Mouse (Mus musculus) CH12.LX (cell line): ENCODE measurements around the gene Zfp691. TPM values are rescaled to one million over a fixed set of nuclear protein-coding genes. Genes with fewer than 3 reads are reported as not detected.

Source experiments
- DNase-seq: peaks from one replicate; pipeline ENCODE4 v3.0.0-alpha.2; 2013; ENCODE audit errors: extremely low read depth
- H3K27ac ChIP-seq: 2 replicates; pipeline ENCODE4 v1.5.1; 2012; ENCODE audit warnings: low read depth, mild to moderate bottlenecking, control low read depth, moderate library complexity; ENCODE audit not compliant: insufficient read depth
- H3K27me3 ChIP-seq: replicated peaks from 2 replicates; pipeline ENCODE3; 2012; ENCODE audit warnings: inconsistent platforms
- H3K36me3 ChIP-seq, 2 experiments: replicated peaks in 1 of 2; 2 replicates each; pipeline versions ENCODE3 to v1.6.1; 2012; ENCODE audit warnings: inconsistent platforms in 1 of 2, low read length in 1 of 2, mild to moderate bottlenecking in 1 of 2, mixed read lengths in 1 of 2, moderate library complexity in 1 of 2; ENCODE audit not compliant: control insufficient read depth in 1 of 2, insufficient read depth in 1 of 2
- H3K4me1 ChIP-seq, 2 experiments: 2 replicates each; pipeline ENCODE4 v1.6.1; 2012; ENCODE audit warnings: inconsistent platforms in 1 of 2, moderate library complexity in 1 of 2; ENCODE audit not compliant: insufficient read depth in 2 of 2, control insufficient read depth in 1 of 2
- H3K4me2 ChIP-seq: 2 replicates; pipeline ENCODE4 v1.6.1; 2012; ENCODE audit warnings: low read depth, mild to moderate bottlenecking, control low read depth; ENCODE audit not compliant: poor library complexity, insufficient read depth, severe bottlenecking
- H3K4me3 ChIP-seq, 3 experiments: fragments of 150-350 bp in 1 of 3; sonication (generic) in 1 of 3; replicated peaks in 1 of 3; 2 replicates each; pipeline versions ENCODE3 to v1.5.1; 2011 to 2012; ENCODE audit warnings: low read depth in 2 of 3, low read length in 2 of 3, mild to moderate bottlenecking in 2 of 3, moderate library complexity in 2 of 3, control low read depth in 1 of 3, improper control_type of control experiment in 1 of 3, inconsistent platforms in 1 of 3, mixed read lengths in 1 of 3; ENCODE audit not compliant: poor library complexity in 1 of 3
- H3K79me2 ChIP-seq: replicated peaks from 2 replicates; pipeline ENCODE4 v1.6.1; 2012; ENCODE audit warnings: mild to moderate bottlenecking, moderate library complexity; ENCODE audit not compliant: control insufficient read depth, poor library complexity, insufficient read depth, severe bottlenecking; ENCODE audit errors: extremely low read depth
- H3K9ac ChIP-seq: 2 replicates; pipeline ENCODE4 v1.6.1; 2012; ENCODE audit warnings: low read depth, mild to moderate bottlenecking, control low read depth, moderate library complexity; ENCODE audit not compliant: insufficient read depth
- H3K9me3 ChIP-seq: replicated peaks from 2 replicates; pipeline ENCODE3; 2012; ENCODE audit warnings: low read length, inconsistent platforms, mixed read lengths
- BHLHE40 ChIP-seq: IDR thresholded peaks from 2 replicates; pipeline ENCODE4 v1.6.1; 2011; ENCODE audit warnings: mild to moderate bottlenecking, low read depth, low read length, improper control_type of control experiment
- CHD1 ChIP-seq: IDR thresholded peaks from 2 replicates; pipeline ENCODE4 v1.6.1; 2012; ENCODE audit warnings: low read depth, low read length, improper control_type of control experiment, inconsistent platforms
- CHD2 ChIP-seq: IDR thresholded peaks from 2 replicates; pipeline ENCODE4 v1.6.1; 2011; ENCODE audit warnings: low read length, improper control_type of control experiment
- CTCF ChIP-seq, 2 experiments: IDR thresholded peaks in 1 of 2; conservative IDR thresholded peaks in 1 of 2; 2 replicates each; pipeline ENCODE4 v1.5.1; 2011 to 2012; ENCODE audit warnings: low read depth in 2 of 2, low read length in 2 of 2, improper control_type of control experiment in 1 of 2, inconsistent platforms in 1 of 2, mild to moderate bottlenecking in 1 of 2, moderate library complexity in 1 of 2
- E2F4 ChIP-seq: IDR thresholded peaks from 2 replicates; pipeline ENCODE4 v1.6.1; 2011; ENCODE audit warnings: low read depth, low read length, improper control_type of control experiment; ENCODE audit not compliant: insufficient replicate concordance
- ELF1 ChIP-seq: IDR thresholded peaks from 2 replicates; pipeline ENCODE4 v1.6.1; 2014; ENCODE audit warnings: low read depth, mild to moderate bottlenecking, inconsistent platforms, low read length, improper control_type of control experiment
- EP300 ChIP-seq: IDR thresholded peaks from 2 replicates; pipeline ENCODE4 v1.6.1; 2011; ENCODE audit warnings: low read length, improper control_type of control experiment
- ETS1 ChIP-seq: conservative IDR thresholded peaks from 2 replicates; pipeline ENCODE4 v1.6.1; 2012; ENCODE audit warnings: low read depth, mild to moderate bottlenecking, inconsistent platforms, low read length, improper control_type of control experiment, moderate library complexity
- GABPA ChIP-seq: IDR thresholded peaks from 2 replicates; pipeline ENCODE4 v1.6.1; 2012; ENCODE audit warnings: low read depth, low read length, improper control_type of control experiment, inconsistent platforms; ENCODE audit not compliant: insufficient replicate concordance
- HCFC1 ChIP-seq: IDR thresholded peaks from 2 replicates; pipeline ENCODE4 v1.6.1; 2012; ENCODE audit warnings: low read depth, mild to moderate bottlenecking, inconsistent platforms, low read length, improper control_type of control experiment
- IRF4 ChIP-seq: IDR thresholded peaks from 2 replicates; pipeline ENCODE4 v1.6.1; 2014; ENCODE audit warnings: low read depth, mild to moderate bottlenecking, inconsistent platforms, low read length, improper control_type of control experiment
- JUN ChIP-seq: IDR thresholded peaks from 2 replicates; pipeline ENCODE4 v1.6.1; 2011; ENCODE audit warnings: low read depth, mild to moderate bottlenecking, low read length, improper control_type of control experiment, moderate library complexity; ENCODE audit not compliant: insufficient read depth
- JUND ChIP-seq: conservative IDR thresholded peaks from 2 replicates; pipeline ENCODE4 v1.6.1; 2011; ENCODE audit warnings: low read depth, low read length, improper control_type of control experiment
- KAT2A ChIP-seq: IDR thresholded peaks from 2 replicates; pipeline ENCODE4 v1.6.1; 2012; ENCODE audit warnings: low read length, improper control_type of control experiment, inconsistent platforms; ENCODE audit not compliant: insufficient replicate concordance
- MAFK ChIP-seq: IDR thresholded peaks from 2 replicates; pipeline ENCODE4 v1.6.1; 2011; ENCODE audit warnings: low read length, improper control_type of control experiment; ENCODE audit not compliant: insufficient replicate concordance
- MAX ChIP-seq: IDR thresholded peaks from 2 replicates; pipeline ENCODE4 v1.6.1; 2011; ENCODE audit warnings: low read length, improper control_type of control experiment
- MAZ ChIP-seq: IDR thresholded peaks from 2 replicates; pipeline ENCODE4 v1.6.1; 2012; ENCODE audit warnings: low read depth, mild to moderate bottlenecking, inconsistent platforms, low read length, improper control_type of control experiment, moderate library complexity
- MEF2A ChIP-seq: IDR thresholded peaks from 2 replicates; pipeline ENCODE4 v1.6.1; 2014; ENCODE audit warnings: low read depth, mild to moderate bottlenecking, inconsistent platforms, low read length, improper control_type of control experiment, borderline replicate concordance
- MXI1 ChIP-seq: IDR thresholded peaks from 2 replicates; pipeline ENCODE4 v1.6.1; 2011; ENCODE audit warnings: mild to moderate bottlenecking, low read depth, low read length, improper control_type of control experiment
- MYC ChIP-seq: IDR thresholded peaks from 2 replicates; pipeline ENCODE4 v1.6.1; 2011; ENCODE audit warnings: low read depth, mild to moderate bottlenecking, improper control_type of control experiment, low read length
- NELFE ChIP-seq: IDR thresholded peaks from 2 replicates; pipeline ENCODE4 v1.6.1; 2011; ENCODE audit warnings: low read depth, low read length, improper control_type of control experiment
- NRF1 ChIP-seq: IDR thresholded peaks from 2 replicates; pipeline ENCODE4 v1.6.1; 2014; ENCODE audit warnings: low read depth, mild to moderate bottlenecking, inconsistent platforms, low read length, improper control_type of control experiment, moderate library complexity
- PAX5 ChIP-seq: IDR thresholded peaks from 2 replicates; pipeline ENCODE4 v1.6.1; 2012; ENCODE audit warnings: low read length, inconsistent platforms, mixed read lengths
- POLR2A ChIP-seq: IDR thresholded peaks from 2 replicates; pipeline ENCODE4 v1.6.1; 2011; ENCODE audit warnings: low read depth, mild to moderate bottlenecking, improper control_type of control experiment, low read length
- POLR2AphosphoS2 ChIP-seq: IDR thresholded peaks from 2 replicates; pipeline ENCODE4 v1.6.1; 2011; ENCODE audit warnings: low read depth, low read length, improper control_type of control experiment
- RAD21 ChIP-seq: IDR thresholded peaks from 2 replicates; pipeline ENCODE4 v1.6.1; 2011; ENCODE audit warnings: low read depth, mild to moderate bottlenecking, low read length, improper control_type of control experiment, moderate library complexity
- RCOR1 ChIP-seq: conservative IDR thresholded peaks from 2 replicates; pipeline ENCODE4 v1.6.1; 2012; ENCODE audit warnings: low read depth, mild to moderate bottlenecking, inconsistent platforms, low read length, improper control_type of control experiment
- SIN3A ChIP-seq: IDR thresholded peaks from 2 replicates; pipeline ENCODE4 v1.6.1; 2012; ENCODE audit warnings: low read length, improper control_type of control experiment, inconsistent platforms
- SMC3 ChIP-seq: IDR thresholded peaks from 2 replicates; pipeline ENCODE4 v1.6.1; 2011; ENCODE audit warnings: low read depth, low read length, improper control_type of control experiment
- TBP ChIP-seq: conservative IDR thresholded peaks from 2 replicates; pipeline ENCODE4 v1.6.1; 2011; ENCODE audit warnings: low read depth, low read length, improper control_type of control experiment
- TCF12 ChIP-seq: IDR thresholded peaks from 2 replicates; pipeline ENCODE4 v1.6.1; 2014; ENCODE audit warnings: low read depth, mild to moderate bottlenecking, inconsistent platforms, low read length, improper control_type of control experiment
- UBTF ChIP-seq: IDR thresholded peaks from 2 replicates; pipeline ENCODE4 v1.6.1; 2012; ENCODE audit warnings: low read depth, mild to moderate bottlenecking, inconsistent platforms, low read length, improper control_type of control experiment, moderate library complexity
- USF1 ChIP-seq: IDR thresholded peaks from 2 replicates; pipeline ENCODE4 v1.6.1; 2014; ENCODE audit warnings: low read depth, mild to moderate bottlenecking, inconsistent platforms, low read length, improper control_type of control experiment
- USF2 ChIP-seq: conservative IDR thresholded peaks from 2 replicates; pipeline ENCODE4 v1.6.1; 2011; ENCODE audit warnings: low read depth, low read length, improper control_type of control experiment
- ZC3H11A ChIP-seq: IDR thresholded peaks from 2 replicates; pipeline ENCODE4 v1.6.1; 2012; ENCODE audit warnings: low read depth, mild to moderate bottlenecking, inconsistent platforms, low read length, improper control_type of control experiment
- ZKSCAN1 ChIP-seq: IDR thresholded peaks from 2 replicates; pipeline ENCODE4 v1.6.1; 2012; ENCODE audit warnings: low read depth, inconsistent platforms, low read length, improper control_type of control experiment, borderline replicate concordance
- ZMIZ1 ChIP-seq: IDR thresholded peaks from 2 replicates; pipeline ENCODE4 v1.6.1; 2012; ENCODE audit warnings: low read depth, mild to moderate bottlenecking, inconsistent platforms, low read length, improper control_type of control experiment
- ZNF384 ChIP-seq: IDR thresholded peaks from 2 replicates; pipeline ENCODE4 v1.6.1; 2012; ENCODE audit warnings: low read depth, low read length, improper control_type of control experiment, inconsistent platforms
- dilution Hi-C: fragments of 300-500 bp; cut with MboI; formaldehyde crosslinking; loops from 2 replicates; pipeline ENCODE4 v1.14.3; 2020; ENCODE audit warnings: low sequenced_read_pairs; ENCODE audit not compliant: extremely low pct_unique_long_range_greater_than_20kb, extremely low pct_ligation_motif_present
- in situ Hi-C: fragments of 300-500 bp; cut with MboI; formaldehyde crosslinking; loops from 3 replicates; pipeline ENCODE4 v1.14.3; 2019; ENCODE audit warnings: low sequenced_read_pairs, low pct_ligation_motif_present, low pct_unique_long_range_greater_than_20kb, mixed read lengths
- polyA plus RNA-seq: library from polyadenylated mRNA; unstranded; fragments of >175 nt; gene quantifications from 2 replicates; pipeline ENCODE4 v1.2.1, GENCODE M21; 2012; ENCODE audit warnings: low read depth; ENCODE audit not compliant: insufficient read length
- total RNA-seq, 2 experiments: library from RNA; depleted of rRNA; stranded (reverse); fragments of 300-350 nt in 1 of 2; fragments of >200 nt in 1 of 2; gene quantifications; 2 replicates each; pipeline ENCODE4 v1.2.3; 2012 to 2014

Zfp691 gene
- total RNA-seq (2012; rRNA removed) (4.6 and 4.7 TPM in 2 replicates), total RNA-seq (2014; rRNA removed) (2.3 and 3.2 TPM in 2 replicates), polyA plus RNA-seq (3.8 and 4.0 TPM in 2 replicates)

GRCm38 (mm10) chr4:119173851-119174453, at the start of gene Zfp691:
Gene Zfp691 (minus strand): TSS chr4:119174195.
- H3K79me2 ChIP-seq = no peaks in the 10 kb centered on the region
- in situ Hi-C loops = loop anchor here (5.0 to 10.0 kb wide), 3 partner anchors 33 to 519 kb away; partner anchors contain the start of gene Olfr62
- peaks cover 0 to 12% of the 10 kb centered on the region in 2 experiments; a peak in 3 of 4 replicates for H3K4me1 ChIP-seq
- H3K27ac ChIP-seq = no peak within 1 kb of the TSS
- peaks cover 14 to 26% of the 10 kb centered on the region in 2 experiments for H3K36me3 ChIP-seq
- peak within 1 kb of the TSS; percentile 55 for H3K9ac ChIP-seq
- dilution Hi-C loops = no loop called here
- peaks cover 10% of the 10 kb centered on the region for H3K27me3 ChIP-seq
- TF ChIP-seq CHD2 (peak; percentile 97), KAT2A (peak; percentile 97; the same call in 1 of the 2 replicates), ZKSCAN1 (no peak), USF2 (no peak), MEF2A (no peak), BHLHE40 (no peak), POLR2A (peak; percentile 75), MYC (no peak), SMC3 (no peak), ELF1 (peak; percentile 83), POLR2AphosphoS2 (peak; percentile 50; the same call in 1 of the 2 replicates), PAX5 (no peak), TBP (0 out of 2 replicates have a peak, but pooled peaks have one; percentile 48), MAX (no peak), MAZ (no peak), NELFE (peak; percentile 61), GABPA (peak; percentile 65; the same call in 1 of the 2 replicates), TCF12 (peak; percentile 12; the same call in 1 of the 2 replicates), ZNF384 (no peak), ETS1 (no peak), ZMIZ1 (peak; percentile 66), RAD21 (no peak), EP300 (no peak), CHD1 (no peak; the same call in 1 of the 2 replicates), ZC3H11A (no peak), RCOR1 (no peak), SIN3A (0 out of 2 replicates have a peak, but pooled peaks have one; percentile 50), E2F4 (no peak), MXI1 (peak; percentile 79; the same call in 1 of the 2 replicates), HCFC1 (peak; percentile 98), MAFK (no peak), JUND (no peak), IRF4 (no peak), UBTF (no peak), CTCF (conservative IDR thresholded peaks at IDR 0.05 in 1 of 2, IDR thresholded peaks at IDR 0.05 in 1 of 2; ENCODE audit: low read depth in 2 of 2, low read length in 2 of 2) (no peak), USF1 (no peak), NRF1 (0 out of 2 replicates have a peak, but pooled peaks have one; percentile 28), JUN (no peak)
- peak within 1 kb of the TSS; percentile 72 to 99 (median 95) for H3K4me3 ChIP-seq
- peak within 1 kb of the TSS; percentile 88 for H3K4me2 ChIP-seq
- no peaks in the 10 kb centered on the region for H3K9me3 ChIP-seq
- DNase-seq = peak; percentile 98
